Mouse (Mus musculus) lung, embryonic 15.5 days (tissue): ENCODE results near the gene Il1a. TPM values are rescaled to one million over a fixed set of nuclear protein-coding genes. Genes with fewer than 3 reads are reported as not detected.

Source experiments
- ATAC-seq: fragments of 200-750 bp; cut with Nextera tagmentation; 2 replicates; pipeline ENCODE4 v1.8.0; 2017; ENCODE audit warnings: moderate number of reproducible peaks, borderline replicate concordance; ENCODE audit not compliant: low FRiP score, low TSS enrichment; ENCODE audit errors: extremely low read depth
- H3K27ac ChIP-seq: fragments of 300-500 bp; sonication (generic); 2 replicates; pipeline ENCODE4 v1.5.1; 2015; ENCODE audit warnings: moderate library complexity, mild to moderate bottlenecking, inconsistent platforms
- H3K27me3 ChIP-seq: fragments of 300-500 bp; sonication (generic); 2 replicates; pipeline ENCODE4 v1.6.1; 2015; ENCODE audit warnings: inconsistent platforms
- H3K36me3 ChIP-seq: fragments of 300-500 bp; sonication (generic); 2 replicates; pipeline ENCODE4 v1.6.1; 2015; ENCODE audit warnings: inconsistent platforms
- H3K4me1 ChIP-seq: fragments of 300-500 bp; sonication (generic); 2 replicates; pipeline ENCODE4 v1.6.1; 2015; ENCODE audit warnings: inconsistent platforms
- H3K4me2 ChIP-seq: fragments of 300-500 bp; sonication (generic); 2 replicates; pipeline ENCODE4 v1.6.1; 2015; ENCODE audit warnings: inconsistent platforms, mild to moderate bottlenecking, moderate library complexity
- H3K4me3 ChIP-seq: fragments of 300-500 bp; sonication (generic); 2 replicates; pipeline ENCODE4 v1.5.1; 2015; ENCODE audit warnings: mild to moderate bottlenecking, inconsistent platforms
- H3K9ac ChIP-seq: fragments of 300-500 bp; sonication (generic); 2 replicates; pipeline ENCODE4 v1.6.1; 2015; ENCODE audit warnings: inconsistent platforms
- H3K9me3 ChIP-seq: fragments of 300-500 bp; sonication (generic); 2 replicates; pipeline ENCODE4 v1.6.1; 2016; ENCODE audit warnings: inconsistent platforms
- WGBS: fragments of 180-500 bp; shearing (Covaris S2); methylation state at CpG from one replicate; pipeline ENCODE4 v1.1.7; 2015; 5-methylcytosine and 5-hydroxymethylcytosine counted together
- polyA plus RNA-seq: library from polyadenylated mRNA; unstranded; fragments of >200 nt; fragmentation: Nextera tagmentation; extraction: Ambion mirVana; gene quantifications from 2 replicates; pipeline ENCODE4 v1.2.1, GENCODE M21; 2015

Il1a gene
- polyA plus RNA-seq, 1 experiment from 2014 or later = 0.15 TPM

DNA sequence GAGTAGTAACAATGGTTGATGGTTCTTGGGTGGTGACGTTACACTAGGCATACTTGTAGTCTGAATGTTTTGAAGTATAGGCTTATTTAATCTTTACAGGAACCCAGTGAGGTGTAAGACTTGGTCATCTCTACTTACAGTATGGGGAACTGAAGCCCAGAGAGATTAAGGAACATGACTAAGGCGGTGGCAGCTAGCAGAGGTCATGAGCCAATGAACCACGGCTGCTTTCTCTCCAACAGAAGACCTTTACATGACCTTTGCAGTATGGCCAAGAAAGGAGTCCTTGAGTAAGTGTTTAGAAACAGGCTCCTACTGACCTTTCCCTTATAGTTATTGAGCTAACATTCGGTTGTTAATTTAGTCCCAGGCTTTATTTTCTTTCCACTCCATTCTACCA lies 3.8 kb downstream of the Il1a start:
- H3K36me3 ChIP-seq = no peaks in the 10 kb centered on the region

GRCm38 (mm10) chr2:129297589-129297982 lies 12.2 kb downstream of the Il1a start:
- peaks cover 17% of the 10 kb centered on the region for H3K4me1 ChIP-seq
- peak overlapping the region; percentile 79 for H3K4me2 ChIP-seq
- peaks cover 3% of the 10 kb centered on the region; the same call in 1 of the 2 replicates for H3K36me3 ChIP-seq
- no peaks in the 10 kb centered on the region for H3K27me3 ChIP-seq
- peak overlapping the region; percentile 61 for H3K9ac ChIP-seq
- H3K4me3 ChIP-seq = peak overlapping the region; percentile 67
- H3K27ac ChIP-seq = peak overlapping the region; percentile 89
- H3K9me3 ChIP-seq = no peaks in the 10 kb centered on the region
- 3% methylated on average over 10 of the region's 10 CpGs for WGBS
- peak; percentile 35; the same call in 1 of the 2 replicates for ATAC-seq

More for the DNA sequence above, 3.8 kb downstream of the Il1a start:
- no peak for ATAC-seq
- Histone ChIP-seq H3K4me1 (no peaks in the 10 kb centered on the region), H3K9me3 (no peaks in the 10 kb centered on the region), H3K4me2 (no peak overlapping the region), H3K4me3 (no peak overlapping the region), H3K27ac (no peak overlapping the region), H3K27me3 (no peaks in the 10 kb centered on the region), H3K9ac (no peak overlapping the region)
- 76% methylated on average over 4 of the region's 4 CpGs for WGBS

DNA sequence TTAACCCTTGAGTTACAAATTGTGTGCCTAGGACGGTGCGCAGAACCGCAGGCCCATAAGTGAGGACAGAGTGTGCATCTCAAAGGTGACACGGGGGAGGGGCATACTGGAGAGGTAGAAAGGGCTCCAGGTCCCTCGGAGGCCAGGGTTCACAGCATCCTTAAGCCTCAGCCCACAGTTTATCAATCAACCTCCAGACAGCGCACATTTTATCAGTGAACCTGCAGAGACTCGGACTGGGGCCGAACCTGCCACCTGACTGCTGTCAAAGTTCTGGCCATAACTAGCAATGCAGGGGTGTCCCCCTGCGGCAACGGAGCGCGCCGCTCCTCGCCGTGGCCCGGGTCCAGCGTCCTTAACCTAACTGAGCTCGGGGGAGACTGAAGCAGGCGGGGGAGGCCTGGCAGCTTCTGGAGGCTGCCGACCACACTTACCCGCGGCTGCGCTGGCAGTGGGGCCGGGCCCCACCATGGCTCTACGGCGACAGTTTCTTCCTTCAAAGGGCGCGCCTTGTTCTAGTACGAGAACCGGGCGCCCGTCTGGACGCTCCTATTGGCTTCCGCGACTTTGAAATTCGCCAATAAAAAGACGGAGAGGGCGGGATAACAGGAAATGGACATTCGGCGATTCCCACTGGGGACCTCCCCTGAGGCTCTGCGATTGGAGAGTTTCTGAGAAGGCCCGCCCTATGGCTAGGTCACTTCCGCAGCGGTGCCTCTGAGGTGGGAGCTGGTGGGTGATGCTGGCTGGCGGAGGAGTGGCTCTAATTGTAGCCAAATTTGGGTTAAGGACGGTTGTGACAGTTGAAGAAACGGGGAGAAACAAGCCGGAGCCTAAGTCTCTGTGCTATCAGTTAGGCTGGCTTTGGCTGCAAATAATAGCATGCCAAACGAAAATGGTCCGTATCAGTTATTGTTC lies 12.8 kb downstream of the Il1a start, which contains the start of gene Ckap2l:
Gene Ckap2l (minus strand): TSS at position 542 of the 918 bp plus-strand sequence.
- Histone ChIP-seq H3K36me3 (peaks cover 3% of the 10 kb centered on the region; the same call in 1 of the 2 replicates), H3K4me2 (peak within 1 kb of the TSS; percentile 79), H3K9me3 (no peaks in the 10 kb centered on the region), H3K4me1 (peaks cover 17% of the 10 kb centered on the region), H3K9ac (peak within 1 kb of the TSS; percentile 71), H3K4me3 (peak within 1 kb of the TSS; percentile 67), H3K27ac (peak within 1 kb of the TSS; percentile 89), H3K27me3 (no peaks in the 10 kb centered on the region)
- WGBS = under 1% methylated on average over 50 of the region's 50 CpGs
- peak; percentile 100 for ATAC-seq

GRCm38 (mm10) chr2:129296086-129296485 lies 13.7 kb downstream of the Il1a start:
- WGBS = 44% methylated on average over 5 of the region's 5 CpGs
- Histone ChIP-seq H3K4me3 (peak overlapping the region; percentile 67), H3K36me3 (peaks cover 7% of the 10 kb centered on the region; the same call in 1 of the 2 replicates), H3K27ac (no peak overlapping the region), H3K4me2 (peak overlapping the region; percentile 70), H3K9ac (peak overlapping the region; percentile 71), H3K9me3 (no peaks in the 10 kb centered on the region), H3K27me3 (no peaks in the 10 kb centered on the region), H3K4me1 (peaks cover 17% of the 10 kb centered on the region)
- ATAC-seq = no peak

GRCm38 (mm10) chr2:129295075-129295474 lies 14.7 kb downstream of the Il1a start:
- Histone ChIP-seq H3K27ac (no peak overlapping the region), H3K4me3 (no peak overlapping the region), H3K4me1 (peaks cover 17% of the 10 kb centered on the region), H3K4me2 (peak overlapping the region; percentile 70), H3K36me3 (peaks cover 9% of the 10 kb centered on the region), H3K9ac (no peak overlapping the region), H3K27me3 (no peaks in the 10 kb centered on the region), H3K9me3 (no peaks in the 10 kb centered on the region)
- ATAC-seq = no peak
- 86% methylated on average over 5 of the region's 5 CpGs for WGBS

GRCm38 (mm10) chr2:129273823-129274222 lies 35.9 kb downstream of the Il1a start:
- WGBS = 89% methylated on average over 5 of the region's 5 CpGs
- no peak for ATAC-seq
- peaks cover 76% of the 10 kb centered on the region for H3K36me3 ChIP-seq

GRCm38 (mm10) chr2:129270621-129271020 lies 39.2 kb downstream of the Il1a start:
- peaks cover 80% of the 10 kb centered on the region for H3K36me3 ChIP-seq

More at GRCm38 (mm10) chr2:129273823-129274222, 35.9 kb downstream of the Il1a start:
- Histone ChIP-seq H3K27me3 (no peaks in the 10 kb centered on the region), H3K9ac (no peak overlapping the region), H3K4me1 (no peaks in the 10 kb centered on the region), H3K27ac (no peak overlapping the region), H3K4me2 (no peak overlapping the region), H3K4me3 (no peak overlapping the region), H3K9me3 (no peaks in the 10 kb centered on the region)

DNA sequence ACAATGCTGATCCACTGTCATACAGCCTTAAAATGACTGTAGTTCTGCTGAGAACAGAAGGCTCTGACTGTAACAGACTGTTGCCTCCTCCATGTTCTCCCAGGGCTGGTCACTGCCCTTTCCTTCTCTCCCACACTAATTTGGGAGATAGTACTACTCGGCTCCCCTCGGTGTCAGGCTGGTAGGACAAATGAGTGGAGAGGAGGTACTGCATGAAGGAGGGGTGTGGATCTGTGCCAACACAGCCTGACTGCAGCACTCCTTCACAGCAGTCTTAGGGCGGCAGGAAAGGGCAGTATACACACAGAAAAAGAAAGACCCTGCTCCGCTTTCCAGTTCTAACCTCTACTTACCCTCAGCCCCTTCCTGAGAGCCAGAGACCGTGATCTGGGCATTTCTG lies 39.8 kb downstream of the Il1a start:
- H3K4me1 ChIP-seq = no peaks in the 10 kb centered on the region
- H3K9me3 ChIP-seq = no peaks in the 10 kb centered on the region
- H3K36me3 ChIP-seq = peaks cover 75% of the 10 kb centered on the region
- ATAC-seq = no peak
- 87% methylated on average over 5 of the region's 5 CpGs for WGBS
- H3K27ac ChIP-seq = no peak overlapping the region
- H3K27me3 ChIP-seq = no peaks in the 10 kb centered on the region
- H3K4me3 ChIP-seq = no peak overlapping the region
- no peak overlapping the region for H3K9ac ChIP-seq
- H3K4me2 ChIP-seq = no peak overlapping the region

More at GRCm38 (mm10) chr2:129270621-129271020, 39.2 kb downstream of the Il1a start:
- no peaks in the 10 kb centered on the region for H3K9me3 ChIP-seq
- ATAC-seq = no peak
- H3K27me3 ChIP-seq = no peaks in the 10 kb centered on the region
- WGBS = 82% methylated on average over 9 of the region's 9 CpGs
- H3K4me2 ChIP-seq = no peak overlapping the region
- no peak overlapping the region for H3K4me3 ChIP-seq
- H3K4me1 ChIP-seq = no peaks in the 10 kb centered on the region
- no peak overlapping the region for H3K27ac ChIP-seq
- H3K9ac ChIP-seq = no peak overlapping the region

GRCm38 (mm10) chr2:129269161-129269643 lies 40.6 kb downstream of the Il1a start:
- no peak overlapping the region for H3K4me2 ChIP-seq
- no peak overlapping the region for H3K4me3 ChIP-seq
- no peaks in the 10 kb centered on the region for H3K4me1 ChIP-seq
- no peak overlapping the region for H3K27ac ChIP-seq
- H3K9ac ChIP-seq = no peak overlapping the region
- no peak for ATAC-seq
- peaks cover 70% of the 10 kb centered on the region for H3K36me3 ChIP-seq
- H3K27me3 ChIP-seq = no peaks in the 10 kb centered on the region
- 89% methylated on average over 12 of the region's 12 CpGs for WGBS
- no peaks in the 10 kb centered on the region for H3K9me3 ChIP-seq

DNA sequence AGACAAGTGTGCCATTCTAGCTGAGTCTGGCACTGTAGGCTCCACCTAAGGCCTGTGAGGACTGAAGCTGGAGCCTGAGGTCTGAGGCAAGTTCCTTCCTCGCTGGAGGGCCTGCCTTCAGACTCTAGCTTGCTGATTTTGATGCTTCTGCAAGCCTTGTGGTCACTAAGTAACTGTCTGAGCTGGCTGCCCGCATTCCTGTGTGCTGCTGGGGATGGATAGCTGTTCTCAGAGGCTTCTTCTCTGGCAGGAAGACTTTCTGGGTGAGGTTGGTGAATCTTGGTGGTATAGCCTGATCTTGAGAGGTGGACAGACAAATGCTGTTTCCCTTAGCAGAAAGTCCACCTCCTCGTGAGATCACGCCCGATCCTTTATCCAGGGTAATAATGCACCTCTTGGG lies 42.0 kb downstream of the Il1a start:
- H3K9me3 ChIP-seq = no peaks in the 10 kb centered on the region

GRCm38 (mm10) chr2:129265316-129265715 lies 44.5 kb downstream of the Il1a start:
- no peak for ATAC-seq
- WGBS = 90% methylated on average over 7 of the region's 7 CpGs

More for the DNA sequence above, 42.0 kb downstream of the Il1a start:
- Histone ChIP-seq H3K27ac (no peak overlapping the region), H3K9ac (no peak overlapping the region), H3K36me3 (peaks cover 55% of the 10 kb centered on the region), H3K27me3 (no peaks in the 10 kb centered on the region), H3K4me3 (no peak overlapping the region), H3K4me2 (no peak overlapping the region), H3K4me1 (no peaks in the 10 kb centered on the region)
- 93% methylated on average over 5 of the region's 5 CpGs for WGBS
- ATAC-seq = no peak

GRCm38 (mm10) chr2:129263073-129263472 lies 46.7 kb downstream of the Il1a start:
- H3K36me3 ChIP-seq = peaks cover 14% of the 10 kb centered on the region
- no peak for ATAC-seq
- H3K4me2 ChIP-seq = no peak overlapping the region
- no peak overlapping the region for H3K27ac ChIP-seq
- H3K9ac ChIP-seq = no peak overlapping the region
- no peak overlapping the region for H3K4me3 ChIP-seq
- H3K4me1 ChIP-seq = no peaks in the 10 kb centered on the region
- H3K27me3 ChIP-seq = no peaks in the 10 kb centered on the region
- H3K9me3 ChIP-seq = no peaks in the 10 kb centered on the region
- 54% methylated on average over 5 of the region's 5 CpGs for WGBS

More at GRCm38 (mm10) chr2:129265316-129265715, 44.5 kb downstream of the Il1a start:
- Histone ChIP-seq H3K27me3 (no peaks in the 10 kb centered on the region), H3K27ac (no peak overlapping the region), H3K36me3 (peaks cover 36% of the 10 kb centered on the region), H3K9ac (no peak overlapping the region), H3K9me3 (no peaks in the 10 kb centered on the region), H3K4me2 (no peak overlapping the region), H3K4me1 (no peaks in the 10 kb centered on the region), H3K4me3 (no peak overlapping the region)
